Mouse (Mus musculus) adrenal gland, adult 18-20 months (tissue): ENCODE results near the gene Tomt. TPM values are rescaled to one million over a fixed set of nuclear protein-coding genes. Genes with fewer than 3 reads are reported as not detected.

Experiments
- DNase-seq, 2 experiments: peaks; one replicate each; pipeline ENCODE4 v3.0.0; 2021 to 2022; ENCODE audit warnings: low spot score in 2 of 2
- total RNA-seq, 2 experiments: library from RNA; stranded (reverse); gene quantifications; 1 replicate in 1 of 2; 2 replicates in 1 of 2; pipeline ENCODE4 v1.2.3; 2021

Gene Tomt
- total RNA-seq, 2 experiments from 2014 or later, result not detected

GRCm38 (mm10) chr7:101902846-101903245 lies 3.3 kb downstream of the Tomt start:
- no peak for DNase-seq

- no peak for DNase-seq
Measured at GRCm38 (mm10) chr7:101901969-101902368, 4.2 kb downstream of the Tomt start.

- no peak for DNase-seq
Measured at GRCm38 (mm10) chr7:101900331-101901097, 5.6 kb downstream of the Tomt start.

- DNase-seq, result peak; percentile 88
Measured at GRCm38 (mm10) chr7:101896104-101897066, 9.8 kb downstream of the Tomt start.

GRCm38 (mm10) chr7:101895695-101896094 lies 10.5 kb downstream of the Tomt start:
- no peak for DNase-seq

GRCm38 (mm10) chr7:101888460-101888859 lies 17.7 kb downstream of the Tomt start:
- DNase-seq, result no peak

- no peak for DNase-seq
Measured at GRCm38 (mm10) chr7:101886274-101886673, 19.9 kb downstream of the Tomt start.

GRCm38 (mm10) chr7:101884160-101884559 lies 22.0 kb downstream of the Tomt start:
- DNase-seq, result no peak

- no peak for DNase-seq
Measured at GRCm38 (mm10) chr7:101882413-101883154, 23.6 kb downstream of the Tomt start.

- DNase-seq, result no peak
Measured at GRCm38 (mm10) chr7:101880855-101881254, 25.3 kb downstream of the Tomt start.

- DNase-seq, result no peak
Measured at GRCm38 (mm10) chr7:101875978-101876377, 30.2 kb downstream of the Tomt start.

GRCm38 (mm10) chr7:101871296-101871695 lies 34.9 kb downstream of the Tomt start:
- peak in 1 of 2 experiments; percentile 12 for DNase-seq

GRCm38 (mm10) chr7:101870629-101871028 lies 35.5 kb downstream of the Tomt start, which contains the start of gene Folr1:
Folr1 (minus strand) TSS chr7:101870788.
- DNase-seq, result no peak

- DNase-seq, result no peak
Measured at GRCm38 (mm10) chr7:101869163-101869500, 37.0 kb downstream of the Tomt start.

GRCm38 (mm10) chr7:101868241-101869162 lies 37.7 kb downstream of the Tomt start:
- DNase-seq, result no peak

- DNase-seq, result no peak
Measured at GRCm38 (mm10) chr7:101867482-101867881, 38.7 kb downstream of the Tomt start.

- DNase-seq, result no peak
Measured at GRCm38 (mm10) chr7:101866491-101867265, 39.5 kb downstream of the Tomt start.

GRCm38 (mm10) chr7:101863415-101863814 lies 42.7 kb downstream of the Tomt start, which contains the start of gene Anapc15:
Anapc15 (plus strand) TSS chr7:101863715.
- no peak for DNase-seq

- no peak for DNase-seq
Measured at GRCm38 (mm10) chr7:101862291-101862690, 43.9 kb downstream of the Tomt start.
